Mouse (Mus musculus) right cerebral cortex, postnatal 10 days (tissue): Measurements from ENCODE around the gene Megf8.

ENCODE experiments used
- DNase-seq, 2 experiments: peaks; one replicate each; pipeline ENCODE4 v3.0.0; 2021; ENCODE audit warnings: low spot score in 2 of 2

The Megf8 gene

GRCm38 (mm10) chr7:25279076-25279860, 37.7 kb upstream of the Megf8 start:
- DNase-seq = peak; percentile 96

- peak; percentile 67 to 80 for DNase-seq
These were observed 36.8 kb upstream of the Megf8 start for GRCm38 (mm10) chr7:25279861-25280791.

DNA sequence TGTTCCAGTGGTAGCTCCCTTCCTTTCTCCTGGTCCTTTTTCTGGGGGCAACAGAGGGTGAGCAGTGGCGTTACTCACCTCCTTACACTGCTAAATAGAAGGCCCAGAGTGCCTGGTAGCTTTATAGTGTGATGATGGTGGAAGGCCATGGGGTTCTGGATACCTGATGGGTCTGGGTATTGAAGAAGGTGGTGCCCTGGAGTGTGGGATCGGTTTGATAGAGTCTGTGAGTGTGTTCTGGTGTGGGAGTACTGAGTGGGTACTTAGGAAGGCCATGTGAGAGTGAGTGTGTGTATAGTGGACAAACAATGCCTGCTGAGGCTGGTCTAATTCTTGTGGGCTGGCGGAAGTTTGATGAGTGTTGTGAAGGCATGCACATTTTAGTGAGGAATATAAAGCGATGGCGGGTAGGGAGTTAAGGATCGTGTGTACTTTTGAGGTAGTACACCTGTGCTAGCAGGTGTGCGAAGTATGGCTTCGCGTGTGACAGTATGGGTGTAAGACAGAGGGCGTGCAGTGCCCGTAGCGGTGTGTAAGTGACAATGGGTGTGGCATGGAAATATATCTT, 35.7 kb upstream of the Megf8 start:
- DNase-seq = no peak

GRCm38 (mm10) chr7:25281734-25282601, 35.0 kb upstream of the Megf8 start:
- peak; percentile 98 for DNase-seq

GRCm38 (mm10) chr7:25282731-25283211, 34.2 kb upstream of the Megf8 start:
- DNase-seq = peak; percentile 61 to 73

GRCm38 (mm10) chr7:25283637-25284036, 33.3 kb upstream of the Megf8 start:
- peak in 1 of 2 experiments; percentile 26 for DNase-seq

- peak in 1 of 2 experiments; percentile 23 for DNase-seq
These were observed 32.8 kb upstream of the Megf8 start for GRCm38 (mm10) chr7:25284171-25284570.

DNA sequence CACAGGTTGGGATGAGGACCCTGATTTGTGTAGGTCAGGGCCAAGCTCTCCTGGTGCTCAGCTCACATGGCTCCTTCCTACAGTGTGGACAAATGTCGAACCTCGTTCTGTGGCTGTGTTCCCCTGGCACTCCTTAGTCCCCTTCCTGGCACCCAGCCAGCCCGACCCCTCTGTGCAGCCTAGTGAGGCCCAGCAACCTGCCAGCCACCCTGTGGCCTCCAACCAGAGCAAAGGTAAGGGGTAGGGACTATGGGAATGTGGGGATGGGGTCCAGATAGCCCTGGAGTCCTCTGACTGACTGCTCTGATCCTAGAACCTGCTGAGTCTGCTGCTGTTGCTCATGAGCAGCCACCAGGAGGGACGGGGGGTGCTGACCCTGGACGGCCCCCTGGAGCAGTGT, 32.2 kb upstream of the Megf8 start:
- peak in 1 of 2 experiments; percentile 64 for DNase-seq

- DNase-seq = no peak
These were observed 31.3 kb upstream of the Megf8 start for GRCm38 (mm10) chr7:25285511-25286238.

- no peak for DNase-seq
These were observed 30.0 kb upstream of the Megf8 start for GRCm38 (mm10) chr7:25286989-25287388.

- DNase-seq = no peak
These were observed 29.0 kb upstream of the Megf8 start for GRCm38 (mm10) chr7:25288011-25288410.

DNA sequence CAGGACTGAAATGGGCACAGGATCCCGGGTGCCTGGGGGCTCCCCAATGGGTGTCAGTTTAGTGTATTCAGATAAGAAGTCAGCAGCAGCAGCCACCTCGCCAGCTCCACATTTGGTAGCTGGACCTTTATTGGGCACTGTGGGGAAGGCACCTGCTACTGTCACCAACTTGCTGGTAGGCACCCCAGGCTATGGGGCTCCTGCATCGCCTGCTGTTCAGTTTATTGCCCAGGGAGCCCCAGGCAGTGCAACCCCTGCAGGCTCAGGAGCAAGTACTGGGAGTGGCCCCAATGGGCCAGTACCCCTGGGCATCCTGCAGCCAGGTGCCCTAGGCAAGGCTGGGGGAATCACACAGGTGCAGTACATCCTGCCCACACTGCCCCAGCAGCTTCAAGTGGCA, 28.2 kb upstream of the Megf8 start:
- DNase-seq = no peak

- DNase-seq = no peak
These were observed 27.0 kb upstream of the Megf8 start for GRCm38 (mm10) chr7:25289925-25290324.

DNA sequence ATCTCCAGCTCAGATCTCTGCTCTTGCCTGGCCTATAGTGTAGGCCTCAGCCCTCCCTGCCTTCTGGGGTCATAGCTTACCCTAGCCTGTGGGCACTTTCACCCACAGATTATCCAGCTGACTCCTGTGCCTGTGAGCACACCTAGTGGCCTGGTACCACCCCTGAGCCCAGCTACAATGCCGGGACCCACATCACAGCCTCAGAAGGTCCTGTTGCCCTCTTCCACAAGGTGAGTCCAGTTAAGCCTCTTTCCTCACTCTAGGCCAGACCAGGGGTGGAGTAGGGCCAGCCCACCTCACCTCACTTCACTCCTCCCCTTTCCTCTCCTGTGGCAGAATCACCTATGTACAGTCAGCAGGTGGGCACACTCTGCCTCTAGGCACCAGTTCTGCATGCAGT, 26.5 kb upstream of the Megf8 start:
- peak in 1 of 2 experiments; percentile 21 for DNase-seq

- peak; percentile 56 to 60 for DNase-seq
These were observed 26.1 kb upstream of the Megf8 start for GRCm38 (mm10) chr7:25290911-25291310.

DNA sequence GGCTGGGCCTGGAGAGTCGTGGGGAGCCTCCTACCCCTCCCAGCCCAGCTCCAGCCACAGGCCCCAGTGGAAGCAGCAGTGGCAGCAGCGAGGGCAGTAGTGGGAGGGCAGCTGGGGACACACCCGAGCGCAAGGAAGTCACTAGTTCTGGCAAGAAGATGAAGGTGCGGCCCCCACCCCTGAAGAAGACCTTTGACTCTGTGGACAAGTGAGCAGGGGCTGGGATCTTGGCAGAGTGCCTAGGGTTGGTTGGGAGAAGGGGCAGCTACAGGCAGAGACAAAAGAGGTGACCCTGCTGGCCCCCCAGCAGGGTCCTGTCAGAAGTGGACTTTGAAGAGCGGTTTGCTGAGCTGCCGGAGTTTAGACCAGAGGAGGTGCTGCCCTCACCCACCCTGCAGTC, 24.9 kb upstream of the Megf8 start:
- DNase-seq = peak; percentile 40 to 43

DNA sequence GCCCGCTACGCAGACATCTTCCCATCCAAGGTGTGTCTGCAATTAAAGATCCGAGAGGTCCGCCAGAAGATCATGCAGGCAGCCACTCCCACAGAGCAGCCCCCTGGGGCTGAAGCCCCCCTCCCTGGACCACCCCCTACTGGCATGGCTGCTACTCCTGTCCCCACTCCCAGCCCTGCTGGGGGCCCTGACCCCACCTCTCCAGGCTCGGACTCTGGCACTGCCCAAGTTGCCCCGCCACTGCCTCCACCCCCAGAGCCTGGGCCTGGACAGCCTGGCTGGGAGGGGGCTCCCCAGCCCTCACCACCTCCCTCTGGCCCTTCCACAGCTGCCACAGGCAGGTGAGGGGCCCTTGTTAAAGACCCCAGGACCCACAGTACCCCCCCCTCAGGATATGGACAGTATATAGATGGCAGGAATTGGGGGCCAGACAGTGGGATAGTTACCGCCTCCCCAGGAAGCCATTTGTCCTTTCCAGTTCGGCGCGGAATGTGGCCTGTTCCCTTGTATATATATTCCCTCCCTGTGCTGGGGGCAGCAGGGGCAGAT, 23.7 kb upstream of the Megf8 start:
- peak in 1 of 2 experiments; percentile 23 for DNase-seq

DNA sequence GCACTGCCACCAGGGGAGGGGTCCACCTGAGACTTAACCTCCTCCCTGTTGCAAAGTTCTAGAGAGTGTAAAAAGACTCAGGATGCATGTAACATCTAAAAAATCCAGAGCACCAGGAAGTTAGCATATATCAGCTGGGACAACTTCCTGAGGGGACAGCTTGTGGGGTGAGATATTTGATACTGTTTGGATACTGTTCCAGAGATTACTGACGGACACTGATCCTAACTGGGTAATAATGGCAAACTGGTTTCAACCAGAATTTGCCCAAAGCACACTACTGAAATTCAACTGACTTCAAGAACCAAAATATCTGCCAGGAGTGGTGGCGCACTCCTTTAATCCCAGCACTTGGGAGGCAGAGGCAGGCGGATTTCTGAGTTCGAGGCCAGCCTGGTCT, 22.5 kb upstream of the Megf8 start:
- no peak for DNase-seq

DNA sequence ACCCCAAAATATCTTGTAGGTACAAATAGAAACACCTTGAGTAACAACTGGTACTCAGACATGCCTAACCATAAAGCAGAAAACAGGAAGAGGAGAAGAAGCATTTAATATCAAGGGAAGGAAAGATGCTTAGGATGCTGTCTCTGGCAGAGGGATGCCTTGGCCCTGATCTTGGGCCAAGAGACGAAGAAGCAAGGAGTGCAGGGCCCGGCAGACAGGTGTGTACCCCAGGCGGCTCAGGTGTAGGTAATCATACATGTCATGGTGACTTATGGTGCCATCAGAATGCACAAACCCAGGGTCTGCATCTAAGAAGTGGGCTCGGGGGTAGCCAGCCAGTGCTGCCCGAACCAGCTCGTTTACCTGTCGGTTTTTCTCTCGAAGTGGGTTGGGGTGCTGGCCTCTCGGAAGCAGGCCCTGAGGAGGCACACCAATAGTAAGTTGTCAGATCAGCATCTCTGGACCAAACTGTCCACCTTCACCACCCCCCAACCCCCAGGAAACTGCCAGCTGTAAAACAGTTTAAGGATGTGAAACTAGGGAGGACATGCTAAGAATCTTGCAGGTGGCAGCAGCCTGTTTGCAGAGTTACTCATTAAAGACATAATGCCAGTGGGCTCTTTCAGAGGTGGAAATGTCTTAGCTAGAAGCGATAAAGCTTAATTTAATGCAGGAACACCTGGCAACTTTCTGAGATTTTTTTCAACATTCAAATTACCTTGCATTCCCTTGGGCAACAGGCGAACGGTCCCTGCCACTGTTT, 21.8 kb upstream of the Megf8 start:
- DNase-seq = no peak
